Mouse (Mus musculus): ENCODE data around the gene Ncor2.
A peak's percentile ranks its signal among the peaks of the same experiment; 100 is the strongest.

The Ncor2 gene

DNA sequence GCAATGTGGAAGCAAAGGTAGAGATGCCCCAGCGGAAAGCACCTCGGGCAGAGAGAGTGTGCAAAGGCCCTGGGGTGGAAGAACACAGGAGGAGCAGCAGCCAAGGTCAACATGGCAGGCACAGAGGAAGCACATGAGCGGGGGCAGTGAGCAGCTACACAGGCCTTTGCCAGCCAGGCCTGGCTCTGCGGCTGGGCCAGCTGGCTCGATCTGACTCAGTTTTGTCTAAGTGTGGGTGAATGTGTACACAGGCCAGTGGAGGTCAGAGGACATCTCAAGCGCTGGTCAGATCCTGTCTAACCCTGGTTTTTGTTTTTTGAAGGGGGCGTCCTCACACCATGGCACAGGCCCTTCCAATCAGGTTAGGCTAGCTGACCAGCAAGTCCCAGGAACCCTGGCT lies 10.9 kb downstream of the Ncor2 start:
- DNase-seq, result no peak

- DNase-seq, result no peak
These were observed 11.5 kb downstream of the Ncor2 start for GRCm38 (mm10) chr5:125167524-125167923.

GRCm38 (mm10) chr5:125165993-125166392 lies 13.0 kb downstream of the Ncor2 start:
- DNase-seq, result no peak

GRCm38 (mm10) chr5:125164465-125165167 lies 14.4 kb downstream of the Ncor2 start:
- DNase-seq, result peak; percentile 64 to 67

DNA sequence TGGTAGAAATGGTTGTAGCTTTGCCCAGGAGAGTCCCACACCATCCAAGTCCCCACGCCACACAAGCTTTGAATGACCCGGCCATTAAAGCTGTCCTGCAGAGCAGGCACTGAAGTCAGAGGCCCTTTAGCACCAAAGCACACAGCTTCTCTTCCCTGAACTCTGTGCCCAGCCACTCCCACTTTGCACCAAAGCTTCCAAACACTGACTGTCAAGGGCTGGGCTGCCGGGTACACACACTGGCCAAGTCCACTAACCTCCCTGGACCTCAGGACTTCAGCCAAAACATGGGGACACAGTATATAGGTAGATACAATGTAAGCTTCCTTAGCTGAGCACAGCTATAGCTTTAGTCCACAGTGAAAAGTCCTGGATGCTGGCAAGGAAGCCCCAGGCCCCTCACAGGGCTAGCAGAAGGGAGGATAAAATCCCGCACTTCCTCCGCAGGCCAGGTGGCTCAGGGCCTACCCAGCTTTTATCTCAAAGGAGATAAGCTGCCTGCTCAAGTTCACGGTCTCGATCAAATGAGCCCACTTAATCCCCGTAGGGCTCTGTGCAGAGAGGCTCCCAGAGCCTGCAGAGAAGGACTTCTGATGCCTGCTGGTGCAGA lies 15.5 kb downstream of the Ncor2 start:
- no peak for DNase-seq

DNA sequence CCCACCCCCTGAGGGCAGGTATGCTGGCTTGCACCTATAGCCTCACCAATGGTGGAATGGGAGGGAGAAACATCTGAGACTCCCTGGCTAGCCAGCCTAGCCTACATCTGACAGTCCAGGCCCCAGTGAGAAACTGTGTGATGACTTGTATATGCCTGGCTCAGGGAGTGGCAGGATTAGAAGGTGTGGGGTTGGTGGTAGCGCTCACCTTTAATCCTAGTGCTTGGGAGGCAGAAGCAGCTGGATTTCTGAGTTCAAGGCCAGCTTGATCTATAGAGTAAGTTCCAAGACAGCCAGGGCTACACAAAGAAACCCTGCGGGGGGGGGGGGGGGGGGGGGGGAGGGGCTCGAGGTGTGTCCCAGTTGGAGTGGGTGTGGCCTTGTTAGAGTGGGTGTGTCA lies 16.6 kb downstream of the Ncor2 start:
- DNase-seq, result no peak

DNA sequence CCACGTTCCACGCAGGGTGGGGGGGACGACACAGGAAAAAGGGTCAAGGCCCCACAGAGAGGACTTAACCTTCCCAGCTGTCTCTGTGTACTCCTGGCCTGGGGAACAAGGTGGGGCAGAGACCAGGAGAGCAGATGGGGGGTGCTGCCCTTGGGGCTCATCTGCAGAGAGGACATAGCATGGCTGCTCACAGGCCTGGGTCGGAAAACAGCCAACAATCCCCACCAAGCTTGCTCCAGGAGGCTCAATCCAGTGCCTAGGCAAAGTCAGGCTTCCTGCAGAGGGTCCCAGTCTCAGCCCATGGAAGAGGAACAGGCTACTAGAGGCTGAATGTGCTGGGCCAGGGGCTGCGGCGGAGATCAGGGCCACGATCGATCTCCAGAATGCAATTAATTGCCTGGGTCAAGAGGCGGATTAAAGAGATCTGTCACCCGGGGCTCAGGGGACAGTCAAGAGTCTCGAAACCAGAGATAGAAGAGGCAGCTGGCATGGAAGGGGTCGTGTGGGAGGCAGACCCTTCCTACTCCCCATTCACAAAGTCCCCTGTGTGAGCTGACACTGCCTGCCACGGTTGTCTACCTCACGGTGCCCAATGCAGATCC lies 19.1 kb downstream of the Ncor2 start:
- no peak for DNase-seq

GRCm38 (mm10) chr5:125159293-125159692 lies 19.7 kb downstream of the Ncor2 start:
- peak; percentile 98 to 99 for DNase-seq

GRCm38 (mm10) chr5:125158232-125158961 lies 20.6 kb downstream of the Ncor2 start:
- DNase-seq, result no peak

GRCm38 (mm10) chr5:125157375-125158033 lies 21.5 kb downstream of the Ncor2 start:
- DNase-seq, result no peak

GRCm38 (mm10) chr5:125156418-125157205 lies 22.4 kb downstream of the Ncor2 start:
- DNase-seq, result no peak

DNA sequence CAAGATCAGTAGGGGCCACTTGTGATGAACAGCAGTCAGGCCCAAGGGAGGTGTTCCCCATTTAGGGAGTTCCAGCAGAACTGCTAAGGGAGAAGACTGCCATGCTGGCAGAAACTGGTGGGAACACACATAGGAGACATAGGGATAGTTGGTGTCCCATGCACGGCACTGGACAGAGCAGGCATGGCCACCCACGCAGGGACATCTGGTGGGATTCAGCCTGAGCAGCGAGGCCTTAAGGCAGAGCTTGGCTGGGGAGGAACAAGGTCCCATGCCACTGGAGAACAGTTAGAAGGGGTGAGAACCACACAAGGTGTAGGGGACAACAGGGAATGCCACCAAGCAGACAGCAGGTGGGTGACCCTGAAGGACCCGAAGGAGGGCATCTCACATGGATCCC lies 23.6 kb downstream of the Ncor2 start:
- DNase-seq, result no peak

DNA sequence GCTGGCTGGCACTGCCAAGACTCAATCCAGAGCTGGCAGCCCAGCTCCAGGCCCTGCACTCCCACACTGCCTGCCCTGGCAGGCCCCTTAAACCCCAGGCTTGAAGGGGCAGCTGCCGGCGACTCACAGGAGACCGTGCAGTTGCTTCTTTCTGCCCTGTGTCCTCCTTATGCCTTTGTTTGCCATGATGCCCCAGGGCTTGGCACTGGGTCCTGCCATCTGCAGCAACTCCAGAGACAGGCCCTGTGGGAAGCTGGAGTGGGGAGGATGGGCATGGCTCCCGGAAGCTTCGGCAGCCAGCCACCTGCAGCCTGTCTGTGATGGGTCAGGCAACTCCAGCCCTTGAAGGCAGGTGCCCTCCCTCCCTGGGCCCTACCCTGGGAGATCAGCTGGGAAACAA lies 24.0 kb downstream of the Ncor2 start:
- peak; percentile 93 to 95 for DNase-seq

DNA sequence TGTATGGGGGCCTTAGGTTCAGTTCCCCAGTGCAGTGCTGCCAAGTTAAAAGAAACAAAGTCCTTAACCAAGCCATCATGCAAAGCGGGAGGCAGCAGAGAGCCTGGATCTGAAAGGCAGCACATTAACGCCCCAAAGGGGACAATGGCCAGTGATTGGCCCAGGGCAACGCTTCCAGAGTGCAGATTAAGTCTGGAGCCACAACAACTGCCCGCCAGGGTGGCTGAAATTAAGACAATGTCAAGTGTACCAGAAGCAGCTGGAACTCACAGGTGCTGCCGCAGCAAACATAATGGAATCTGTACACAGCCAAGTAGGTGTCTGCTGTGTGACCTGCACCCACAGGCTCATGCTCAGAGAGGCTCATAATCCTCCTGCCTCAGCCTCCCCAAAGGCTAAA lies 24.8 kb downstream of the Ncor2 start:
- no peak for DNase-seq

- no peak for DNase-seq
These were observed 25.7 kb downstream of the Ncor2 start for GRCm38 (mm10) chr5:125153201-125153816.

DNA sequence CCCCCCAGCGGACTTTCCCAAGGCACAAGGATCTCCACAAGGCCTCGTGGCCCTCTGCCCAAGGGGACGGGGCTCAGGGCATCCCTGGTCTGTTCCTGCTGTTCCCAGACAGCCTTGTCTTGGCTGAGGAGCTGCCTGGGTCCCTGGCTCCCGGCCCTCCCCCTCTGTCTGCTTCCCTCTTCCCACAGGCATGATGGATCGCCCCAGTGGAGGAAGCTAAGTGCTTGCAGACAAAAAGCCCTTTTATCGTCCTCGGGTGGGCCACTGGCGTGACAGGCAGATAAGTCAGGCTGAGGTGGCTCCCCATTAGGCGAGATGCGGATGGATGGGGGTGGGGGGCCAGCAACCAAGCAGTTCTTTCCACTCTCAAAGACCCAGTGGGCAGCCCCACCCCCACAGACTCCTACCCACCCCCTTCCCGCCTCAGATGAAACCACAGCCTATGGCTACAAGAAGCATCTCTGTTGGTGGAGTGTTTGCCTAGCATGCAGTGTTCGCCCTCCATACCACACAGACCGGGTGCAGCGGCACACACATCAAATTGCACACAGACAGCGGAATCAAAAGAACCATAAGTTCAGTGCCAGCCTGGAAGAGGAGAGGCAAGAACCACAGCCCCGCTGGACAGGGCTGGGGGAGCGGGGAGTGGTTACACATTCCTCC lies 27.0 kb downstream of the Ncor2 start:
- no peak for DNase-seq

DNA sequence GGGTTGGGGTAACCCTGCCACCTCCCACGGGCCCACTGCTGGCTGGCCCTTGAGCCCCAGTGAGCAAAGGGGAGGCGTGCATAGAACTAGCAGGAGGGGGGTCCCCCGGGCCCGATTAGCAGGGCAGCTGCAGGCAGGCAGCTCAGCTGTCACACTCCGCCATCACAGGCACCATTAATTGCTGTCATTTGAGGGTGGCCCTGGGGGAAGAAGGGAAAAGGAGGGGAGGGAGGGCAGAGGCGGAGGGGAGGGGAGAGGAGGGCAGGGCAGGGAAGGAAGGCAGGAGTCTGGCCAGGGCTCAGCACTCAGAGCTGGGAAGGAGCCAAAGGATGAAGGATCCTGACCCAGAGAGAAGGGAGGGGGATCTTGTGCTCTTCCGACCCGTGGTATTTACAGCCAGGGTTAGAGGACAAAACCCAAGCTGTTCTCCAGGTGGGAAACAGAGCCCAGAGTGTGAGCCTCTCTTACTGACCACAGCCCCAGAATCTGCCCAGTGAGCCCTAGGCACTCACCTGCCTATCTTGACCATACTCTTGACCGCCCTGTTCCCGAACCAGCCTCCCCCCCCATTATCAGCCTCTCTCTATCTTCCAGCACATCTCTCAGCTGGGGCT lies 28.0 kb downstream of the Ncor2 start:
- DNase-seq, result no peak

GRCm38 (mm10) chr5:125149142-125149541 lies 29.9 kb downstream of the Ncor2 start:
- DNase-seq, result no peak

- no peak for DNase-seq
These were observed 30.3 kb downstream of the Ncor2 start for GRCm38 (mm10) chr5:125148686-125149085.

- DNase-seq, result no peak
These were observed 30.8 kb downstream of the Ncor2 start for GRCm38 (mm10) chr5:125148173-125148572.

DNA sequence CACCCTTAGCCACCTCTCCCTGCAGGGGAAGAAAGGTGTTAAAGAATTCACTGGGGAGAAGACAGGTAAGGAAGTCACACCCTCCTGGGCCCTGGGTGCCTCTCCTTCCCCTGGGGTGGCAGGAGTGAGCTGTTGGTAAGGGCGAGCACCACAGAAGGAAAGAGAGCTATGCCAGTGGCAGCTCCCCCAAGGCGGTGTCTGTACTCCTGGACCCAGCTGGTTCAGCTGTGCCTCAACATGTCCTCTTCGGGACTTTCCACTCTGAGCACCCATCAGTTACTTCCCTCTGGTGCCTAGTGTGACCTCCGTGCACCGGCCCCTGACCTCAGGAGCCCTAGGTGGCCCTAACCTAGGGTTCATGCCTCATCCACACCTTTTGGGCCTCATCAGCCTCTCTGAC lies 31.9 kb downstream of the Ncor2 start:
- DNase-seq, result no peak
